Mouse (Mus musculus) left cerebral cortex, adult 18-20 months (tissue): ENCODE measurements at regions not wholly inside any gene's neighbourhood (a gene's known extent, or its start where the extent isn't known, plus 50 kb on each side); places are given as distances from the start of the nearest gene placed in this dataset.
"Not testable (repeated sequence)": the region's sequence is repeated elsewhere in the genome, so short reads cannot be mapped to it uniquely, and the experiment has no call there.

Source experiments
- DNase-seq, 2 experiments: peaks; one replicate each; pipeline ENCODE4 v3.0.0; 2021 to 2022; ENCODE audit warnings: low spot score in 2 of 2, mixed read lengths in 1 of 2

- DNase-seq = no peak
Observed at GRCm38 (mm10) chr10:9490416-9490815, 184.6 kb downstream of the Samd5 start.

DNA sequence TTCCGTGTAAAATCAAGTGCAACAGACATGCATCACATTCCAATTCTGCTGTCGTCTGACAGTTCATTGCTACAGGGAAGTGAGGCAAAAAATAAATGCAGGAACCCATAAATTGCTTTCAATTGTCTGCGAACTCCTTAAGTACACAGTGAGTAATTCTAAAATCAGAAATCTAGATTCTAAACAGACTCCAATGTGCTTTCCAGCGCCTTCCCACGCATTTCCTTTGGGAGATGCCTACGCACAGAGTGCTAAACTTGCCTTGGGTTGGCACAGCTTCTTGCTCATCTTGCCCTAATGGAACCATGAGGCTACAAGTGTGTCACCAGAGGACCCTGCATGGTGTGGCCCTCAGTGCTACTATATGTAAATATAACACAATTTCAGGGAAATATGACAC lies 212.6 kb downstream of the Samd5 start:
- DNase-seq = peak; percentile 20 to 32

DNA sequence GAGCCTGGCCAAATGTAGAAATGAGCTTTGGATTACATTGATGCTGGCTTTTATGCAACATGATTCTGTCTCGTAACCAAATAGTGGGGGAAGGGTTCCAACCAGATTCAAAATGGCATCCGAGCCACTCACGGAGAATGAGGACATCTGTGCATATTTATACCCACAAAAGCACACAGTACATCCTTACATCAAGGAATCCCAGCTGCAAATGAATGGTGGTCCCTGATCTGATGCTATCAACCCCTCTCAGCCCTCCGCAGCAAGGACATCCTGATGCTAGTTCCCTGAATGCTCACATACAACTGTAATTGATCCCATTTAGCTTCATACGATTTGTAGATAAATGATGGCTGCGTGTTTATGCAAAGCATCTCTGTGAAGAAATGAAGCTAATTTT lies 215.9 kb downstream of the Samd5 start:
- no peak for DNase-seq

DNA sequence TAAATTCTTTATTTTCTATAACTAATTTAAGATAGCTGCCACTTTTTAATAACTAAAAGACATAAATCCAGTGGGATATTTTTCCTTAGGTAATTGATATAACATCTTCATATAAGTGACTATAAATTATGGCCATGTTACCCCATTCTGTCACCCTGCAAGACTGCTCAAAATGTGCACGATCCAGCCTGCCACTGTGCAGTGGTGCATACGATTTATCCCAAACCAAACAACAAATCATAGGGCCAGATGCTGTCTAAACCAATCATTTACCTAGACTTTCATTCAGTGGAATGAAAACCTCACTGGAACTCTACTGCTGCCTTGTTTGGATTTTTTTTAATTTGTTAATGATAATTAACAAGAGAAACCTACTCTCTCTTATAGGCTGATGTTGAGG lies 216.5 kb downstream of the Samd5 start:
- no peak for DNase-seq

DNA sequence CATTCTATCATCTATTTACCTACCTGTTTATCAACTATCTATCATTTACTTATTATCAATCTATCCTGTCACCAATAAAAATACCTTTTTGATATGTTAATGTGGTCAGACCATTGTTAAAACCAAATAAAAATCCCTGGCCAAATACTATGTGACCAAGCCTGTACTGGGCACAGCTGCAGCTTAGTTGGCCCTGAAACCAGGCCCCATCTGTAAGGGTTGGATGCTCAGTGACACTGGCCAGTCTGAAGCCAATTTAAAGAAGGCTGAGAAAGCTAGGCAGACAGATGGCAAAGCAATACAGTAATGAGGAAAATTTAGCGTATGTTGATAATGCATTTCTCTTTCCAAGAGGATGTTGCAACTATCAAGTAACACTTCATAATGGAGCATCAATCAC lies 217.8 kb downstream of the Samd5 start:
- DNase-seq = no peak

DNA sequence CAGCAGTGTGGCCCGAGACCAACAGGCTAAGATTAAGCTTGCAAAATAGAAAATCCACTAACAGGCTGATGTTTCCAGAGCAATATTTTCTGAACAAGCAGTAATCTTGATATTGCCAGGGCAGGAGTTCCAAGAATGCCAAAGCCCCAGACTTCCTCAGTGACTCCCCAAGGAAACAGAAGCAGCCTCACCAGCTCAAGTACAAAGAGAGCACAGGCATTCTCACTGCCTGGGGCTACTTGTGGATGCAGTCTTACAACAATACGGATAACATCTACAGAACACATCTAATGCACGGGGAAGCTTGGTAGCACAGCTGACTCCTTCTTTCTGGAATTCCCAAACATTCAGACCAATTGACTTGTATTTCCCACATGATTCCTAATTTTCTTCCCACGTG lies 235.9 kb downstream of the Samd5 start:
- no peak for DNase-seq

DNA sequence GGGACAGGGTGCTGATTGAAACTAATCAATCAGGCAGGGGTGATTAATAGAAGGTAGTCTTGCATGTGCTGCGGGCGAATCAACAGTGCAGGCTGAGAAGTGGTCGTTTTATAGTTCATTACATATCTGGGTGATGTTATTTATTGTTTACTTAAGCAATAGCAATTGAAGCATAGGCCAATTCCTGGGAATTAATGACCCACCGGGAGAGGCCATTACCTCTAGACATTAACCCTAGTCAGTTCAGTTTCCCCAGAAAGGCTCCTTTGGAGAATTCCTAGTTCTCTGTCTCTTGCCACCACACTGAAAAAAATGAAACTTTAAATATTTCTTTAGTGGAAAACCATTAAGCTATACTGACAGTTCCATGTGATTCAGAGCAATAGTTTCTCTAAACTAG lies 236.6 kb downstream of the Samd5 start:
- no peak for DNase-seq

- DNase-seq = no peak
Observed at GRCm38 (mm10) chr10:9429085-9429484, 245.9 kb downstream of the Samd5 start.

- DNase-seq = no peak
Observed at GRCm38 (mm10) chr10:9420741-9421140, 254.3 kb downstream of the Samd5 start.

DNA sequence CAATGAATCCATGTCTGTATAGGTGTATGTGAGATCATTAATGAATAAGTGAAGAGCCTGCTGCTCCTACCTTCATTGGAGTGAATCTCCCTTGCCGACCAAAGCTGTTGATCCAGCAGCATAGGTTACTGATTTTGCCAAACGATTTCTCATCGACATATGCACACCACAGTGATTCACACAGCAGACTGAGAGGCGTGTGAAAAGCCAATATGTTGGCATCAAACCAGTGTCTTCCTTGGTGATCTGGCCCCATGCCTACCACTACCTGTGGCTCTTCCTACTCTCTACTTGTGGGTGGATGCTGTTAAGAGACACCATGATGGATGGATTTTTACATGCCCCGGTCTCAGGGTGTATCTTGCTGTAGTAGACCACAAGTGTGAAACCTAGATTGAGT lies 258.3 kb downstream of the Samd5 start:
- DNase-seq = no peak

DNA sequence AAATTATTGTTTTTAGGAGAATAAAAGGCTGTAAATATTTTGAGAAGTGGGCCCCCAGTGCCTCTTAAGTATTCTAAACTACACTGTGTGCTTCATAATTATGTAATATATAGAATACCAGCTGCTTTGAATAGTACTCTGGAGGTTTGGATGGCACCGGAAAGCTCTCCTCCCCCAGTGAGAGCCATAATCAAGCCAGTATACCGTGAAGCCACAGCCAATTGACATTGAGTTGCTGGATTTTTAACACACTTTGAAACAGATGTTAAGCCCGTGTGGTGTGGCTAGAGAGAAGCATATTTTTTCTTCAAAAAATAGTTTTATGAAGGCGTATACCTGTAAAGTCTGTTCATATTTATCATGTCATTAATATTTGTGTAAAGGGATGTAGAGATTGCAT lies 268.9 kb downstream of the Samd5 start:
- DNase-seq = no peak

GRCm38 (mm10) chr10:9405417-9405816 lies 269.6 kb downstream of the Samd5 start:
- DNase-seq = no peak

- no peak for DNase-seq
Observed at GRCm38 (mm10) chr10:9404963-9405362, 270.0 kb downstream of the Samd5 start.

DNA sequence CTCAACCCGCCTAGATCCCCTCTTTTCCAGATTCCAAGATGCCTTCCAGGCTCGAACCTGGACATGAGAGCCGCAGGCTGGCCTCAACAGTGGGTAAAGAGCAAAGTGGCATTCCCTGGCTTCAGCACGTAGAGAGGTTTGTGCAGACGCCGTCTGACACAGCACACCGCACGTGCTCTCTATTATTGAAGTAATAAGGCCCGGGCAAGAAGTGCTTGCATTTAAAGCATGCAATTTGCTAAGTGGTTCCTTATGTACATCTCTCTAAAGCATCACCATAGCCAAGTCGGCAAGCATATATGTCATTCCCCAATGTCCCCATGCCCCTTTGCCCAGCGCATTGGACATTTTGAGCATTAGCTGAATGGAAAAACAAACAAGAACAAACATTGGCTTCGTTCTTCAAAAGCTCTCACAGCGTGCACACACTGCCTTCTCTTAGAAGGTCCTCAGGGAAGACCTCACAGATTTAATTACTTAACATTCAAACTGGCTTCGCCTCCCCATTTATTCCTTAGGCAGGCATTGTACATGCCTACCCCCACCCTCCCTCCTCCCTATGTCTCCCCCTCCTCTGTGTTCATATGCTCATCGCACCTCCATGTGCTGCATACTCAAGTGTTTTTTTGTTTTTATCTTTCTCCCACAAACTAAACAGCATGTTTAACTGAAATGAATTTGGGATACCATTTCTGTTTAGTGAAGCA lies 273.9 kb downstream of the Samd5 start:
- DNase-seq = no peak

- DNase-seq = no peak
Observed at GRCm38 (mm10) chr10:9377440-9378101, 297.4 kb downstream of the Samd5 start.

GRCm38 (mm10) chr10:9362306-9362865 lies 312.6 kb downstream of the Samd5 start:
- no peak for DNase-seq

GRCm38 (mm10) chr10:9338207-9338801 lies 336.7 kb downstream of the Samd5 start:
- no peak for DNase-seq

GRCm38 (mm10) chr10:9334245-9334845 lies 340.7 kb downstream of the Samd5 start:
- DNase-seq = no peak

GRCm38 (mm10) chr10:9331694-9332093 lies 343.3 kb downstream of the Samd5 start:
- DNase-seq = no peak

DNA sequence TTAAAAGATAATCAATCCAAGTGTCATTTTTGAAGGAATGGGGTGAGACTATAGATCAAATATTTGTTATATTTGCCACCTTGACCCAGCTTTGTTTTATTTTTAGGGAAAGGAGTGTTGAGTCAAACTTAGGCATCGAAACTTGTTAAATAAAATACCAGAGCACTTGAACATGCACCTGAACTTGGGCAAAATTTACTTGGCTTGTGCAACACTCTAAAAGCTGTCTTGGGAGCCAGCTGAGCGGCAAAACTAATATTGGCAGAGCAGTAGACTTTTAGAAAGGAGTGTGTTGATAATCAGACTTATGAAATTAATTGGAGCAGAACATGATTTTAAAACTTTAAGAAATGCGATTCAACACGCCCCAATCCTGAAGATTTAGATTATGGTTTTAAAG lies 346.7 kb downstream of the Samd5 start:
- no peak for DNase-seq

DNA sequence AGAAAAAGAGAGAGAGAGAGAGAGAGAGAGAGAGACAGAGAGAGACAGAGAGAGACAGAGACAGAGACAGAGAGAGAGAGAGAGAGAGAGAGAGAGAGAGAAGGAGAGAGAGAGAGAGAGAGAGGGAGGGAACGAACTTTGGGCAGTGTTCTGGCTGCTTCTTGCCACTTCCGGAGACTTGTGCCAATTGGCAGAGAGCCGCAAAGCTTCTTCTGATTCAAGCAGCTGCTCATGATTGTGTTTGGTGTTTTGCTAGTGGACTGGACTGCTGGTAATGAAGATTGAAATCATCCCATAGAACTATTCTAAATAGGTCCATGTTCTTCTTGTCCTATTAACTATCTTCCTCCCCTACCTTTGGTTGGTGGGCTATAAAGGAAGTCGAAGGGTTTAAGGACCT lies 347.1 kb downstream of the Samd5 start:
- DNase-seq = not testable (repeated sequence)

DNA sequence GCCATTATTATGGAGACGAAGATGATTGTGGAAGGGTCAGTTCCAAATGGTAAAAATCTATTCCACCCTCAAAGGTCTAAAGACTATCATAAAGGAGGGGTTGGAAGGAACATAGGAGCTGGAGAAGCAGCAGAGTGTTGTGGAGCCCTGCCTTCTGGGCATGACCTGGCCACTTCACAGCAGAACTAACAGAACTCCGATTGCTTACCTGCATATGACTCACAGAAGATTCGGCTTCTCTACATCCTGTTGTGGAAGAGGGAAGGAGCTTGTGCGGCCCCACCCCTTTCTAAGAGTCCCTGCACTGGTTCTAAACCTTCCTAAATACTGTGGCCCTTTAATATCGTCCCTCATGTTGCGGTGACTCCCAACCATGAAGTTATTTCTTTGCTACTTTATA lies 362.7 kb downstream of the Samd5 start:
- no peak for DNase-seq
